Mouse (Mus musculus): ENCODE data around the gene Arl14ep.

GRCm38 (mm10) chr2:106970971-106971370 is 3.3 kb downstream of the Arl14ep start:
- TF ChIP-seq CTCF (IDR thresholded peaks at IDR 0.05; ENCODE audit: low read depth, low read length) = no peak
- no peak for TF ChIP-seq EP300 (IDR thresholded peaks at IDR 0.05; ENCODE audit: insufficient read depth, low read depth, low read length)
